Mouse (Mus musculus) megakaryocyte, embryonic 14.5 days (primary cell): ENCODE results near the gene Btbd1. TPM values are rescaled to one million over a fixed set of nuclear protein-coding genes. Genes with fewer than 3 reads are reported as not detected.
A peak's percentile ranks its signal among the peaks of the same experiment; 100 is the strongest.
"Not testable (repeated sequence)": the region's sequence is repeated elsewhere in the genome, so short reads cannot be mapped to it uniquely, and the experiment has no call there.

Source experiments
- H3K27me3 ChIP-seq: replicated peaks from 2 replicates; pipeline ENCODE3; 2012; ENCODE audit warnings: inconsistent platforms
- H3K36me3 ChIP-seq: replicated peaks from 2 replicates; pipeline ENCODE3; 2012; ENCODE audit warnings: low read length, inconsistent platforms, mixed read lengths
- H3K4me1 ChIP-seq: 2 replicates; pipeline ENCODE4 v1.6.1; 2012; ENCODE audit warnings: inconsistent platforms
- H3K4me3 ChIP-seq: replicated peaks from 2 replicates; pipeline ENCODE3; 2012; ENCODE audit warnings: moderate library complexity, mild to moderate bottlenecking, inconsistent platforms
- H3K9me3 ChIP-seq: 2 replicates; pipeline ENCODE4 v1.6.1; 2012; ENCODE audit warnings: inconsistent platforms
- FLI1 ChIP-seq: IDR thresholded peaks from 2 replicates; pipeline ENCODE4 v1.6.1; 2012; ENCODE audit warnings: low read length, inconsistent platforms, mixed read lengths
- GATA1 ChIP-seq: IDR thresholded peaks from 3 replicates; pipeline ENCODE4 v1.6.1; 2012; ENCODE audit warnings: mixed read lengths, low read length, inconsistent platforms, borderline replicate concordance
- polyA plus RNA-seq: library from polyadenylated mRNA; stranded (reverse); fragments of >175 nt; gene quantifications from 2 replicates; pipeline ENCODE4 v1.2.3, GENCODE M21; 2012; ENCODE audit warnings: low replicate concordance; ENCODE audit not compliant: insufficient read depth

The Btbd1 gene
- polyA plus RNA-seq, 1 experiment, result 5.8 TPM

- H3K27me3 ChIP-seq, result peaks cover 13% of the 10 kb centered on the region
- H3K36me3 ChIP-seq, result no peaks in the 10 kb centered on the region
- no peaks in the 10 kb centered on the region; the same call in 1 of the 2 replicates for H3K9me3 ChIP-seq
- H3K4me3 ChIP-seq, result no peak overlapping the region
- TF ChIP-seq FLI1 (no peak), GATA1 (no peak)
- peaks cover 17% of the 10 kb centered on the region for H3K4me1 ChIP-seq
These were observed 12.2 kb upstream of the Btbd1 start for GRCm38 (mm10) chr7:81841439-81841838.

- Histone ChIP-seq H3K36me3 (no peaks in the 10 kb centered on the region), H3K4me1 (peaks cover 17% of the 10 kb centered on the region), H3K9me3 (peaks cover 3% of the 10 kb centered on the region; the same call in 1 of the 2 replicates), H3K27me3 (peaks cover 12% of the 10 kb centered on the region), H3K4me3 (no peak overlapping the region)
- TF ChIP-seq FLI1, result no peak
- TF ChIP-seq GATA1, result no peak
These were observed 11.5 kb upstream of the Btbd1 start for GRCm38 (mm10) chr7:81840661-81841181.

GRCm38 (mm10) chr7:81839746-81840145, 10.5 kb upstream of the Btbd1 start:
- peaks cover 3% of the 10 kb centered on the region; the same call in 1 of the 2 replicates for H3K9me3 ChIP-seq
- TF ChIP-seq FLI1 (no peak), GATA1 (no peak)
- no peak overlapping the region for H3K4me3 ChIP-seq
- no peaks in the 10 kb centered on the region for H3K36me3 ChIP-seq
- H3K4me1 ChIP-seq, result peaks cover 17% of the 10 kb centered on the region
- peaks cover 12% of the 10 kb centered on the region for H3K27me3 ChIP-seq

GRCm38 (mm10) chr7:81837771-81838170, 8.5 kb upstream of the Btbd1 start:
- H3K4me3 ChIP-seq, H3K9me3 ChIP-seq, H3K36me3 ChIP-seq: not testable (repeated sequence)
- Histone ChIP-seq H3K4me1 (peaks cover 14% of the 10 kb centered on the region), H3K27me3 (peaks cover 12% of the 10 kb centered on the region)

GRCm38 (mm10) chr7:81835430-81835829, 6.2 kb upstream of the Btbd1 start:
- TF ChIP-seq GATA1 (no peak), FLI1 (no peak)
- peaks cover 2% of the 10 kb centered on the region for H3K27me3 ChIP-seq

GRCm38 (mm10) chr7:81834847-81835246, 5.6 kb upstream of the Btbd1 start:
- Histone ChIP-seq H3K9me3 (peaks cover 3% of the 10 kb centered on the region; the same call in 1 of the 2 replicates), H3K4me3 (no peak overlapping the region), H3K36me3 (no peaks in the 10 kb centered on the region), H3K27me3 (peaks cover 2% of the 10 kb centered on the region), H3K4me1 (peaks cover 8% of the 10 kb centered on the region)
- TF ChIP-seq FLI1, result no peak
- TF ChIP-seq GATA1, result no peak

More at GRCm38 (mm10) chr7:81835430-81835829, 6.2 kb upstream of the Btbd1 start:
- peaks cover 3% of the 10 kb centered on the region; the same call in 1 of the 2 replicates for H3K9me3 ChIP-seq
- no peak overlapping the region for H3K4me3 ChIP-seq
- H3K4me1 ChIP-seq, result peaks cover 5% of the 10 kb centered on the region
- H3K36me3 ChIP-seq, result no peaks in the 10 kb centered on the region

- TF ChIP-seq GATA1, result no peak
- no peak for TF ChIP-seq FLI1
- peak overlapping the region; percentile 97 for H3K4me3 ChIP-seq
- H3K4me1 ChIP-seq, result peaks cover 49% of the 10 kb centered on the region
- no peaks in the 10 kb centered on the region for H3K27me3 ChIP-seq
- peaks cover 8% of the 10 kb centered on the region for H3K36me3 ChIP-seq
- no peaks in the 10 kb centered on the region for H3K9me3 ChIP-seq
These were observed 401 bp downstream of the Btbd1 start for GRCm38 (mm10) chr7:81828681-81829378.

- Histone ChIP-seq H3K27me3 (no peaks in the 10 kb centered on the region), H3K4me1 (peaks cover 53% of the 10 kb centered on the region), H3K36me3 (peaks cover 14% of the 10 kb centered on the region), H3K9me3 (no peaks in the 10 kb centered on the region), H3K4me3 (peak overlapping the region; percentile 97)
- TF ChIP-seq GATA1 (no peak), FLI1 (no peak)
These were observed 1.2 kb downstream of the Btbd1 start for GRCm38 (mm10) chr7:81827806-81828667.

GRCm38 (mm10) chr7:81825381-81825780, 3.9 kb downstream of the Btbd1 start:
- no peak for TF ChIP-seq GATA1
- TF ChIP-seq FLI1, result no peak
- Histone ChIP-seq H3K36me3 (peaks cover 14% of the 10 kb centered on the region), H3K4me3 (no peak overlapping the region), H3K4me1 (peaks cover 53% of the 10 kb centered on the region), H3K9me3 (no peaks in the 10 kb centered on the region), H3K27me3 (no peaks in the 10 kb centered on the region)

GRCm38 (mm10) chr7:81824906-81825305, 4.3 kb downstream of the Btbd1 start:
- TF ChIP-seq FLI1, result no peak
- no peak for TF ChIP-seq GATA1
- Histone ChIP-seq H3K9me3 (no peaks in the 10 kb centered on the region), H3K4me1 (peaks cover 49% of the 10 kb centered on the region), H3K4me3 (no peak overlapping the region), H3K36me3 (peaks cover 14% of the 10 kb centered on the region), H3K27me3 (no peaks in the 10 kb centered on the region)
